Mouse (Mus musculus) cerebellum, adult 8-10 months (tissue): ENCODE results near the gene Afap1l2.

Experiments used
- DNase-seq: peaks from one replicate; pipeline ENCODE4 v3.0.0; 2022

The Afap1l2 gene

GRCm38 (mm10) chr19:56974159-56974558 lies 33.9 kb downstream of the Afap1l2 start:
- no peak for DNase-seq

GRCm38 (mm10) chr19:56972768-56973167 lies 35.3 kb downstream of the Afap1l2 start:
- no peak for DNase-seq

GRCm38 (mm10) chr19:56971347-56971746 lies 36.7 kb downstream of the Afap1l2 start:
- DNase-seq, result no peak

- no peak for DNase-seq
Measured at GRCm38 (mm10) chr19:56963876-56964275, 44.2 kb downstream of the Afap1l2 start.

- DNase-seq, result no peak
Measured at GRCm38 (mm10) chr19:56959601-56960000, 48.4 kb downstream of the Afap1l2 start.

- DNase-seq, result no peak
Measured at GRCm38 (mm10) chr19:56959057-56959456, 49.0 kb downstream of the Afap1l2 start.

GRCm38 (mm10) chr19:56958582-56959021 lies 49.4 kb downstream of the Afap1l2 start:
- no peak for DNase-seq

- DNase-seq, result no peak
Measured at GRCm38 (mm10) chr19:56958011-56958410, 50.0 kb downstream of the Afap1l2 start.

GRCm38 (mm10) chr19:56955568-56956513 lies 52.2 kb downstream of the Afap1l2 start:
- DNase-seq, result no peak

GRCm38 (mm10) chr19:56954857-56955256 lies 53.2 kb downstream of the Afap1l2 start:
- no peak for DNase-seq

GRCm38 (mm10) chr19:56953856-56954255 lies 54.2 kb downstream of the Afap1l2 start:
- no peak for DNase-seq

GRCm38 (mm10) chr19:56950818-56951217 lies 57.2 kb downstream of the Afap1l2 start:
- DNase-seq, result no peak

- DNase-seq, result no peak
Measured at GRCm38 (mm10) chr19:56949868-56950267, 58.2 kb downstream of the Afap1l2 start.

- DNase-seq, result no peak
Measured at GRCm38 (mm10) chr19:56947971-56948610, 59.9 kb downstream of the Afap1l2 start.

GRCm38 (mm10) chr19:56946727-56947126 lies 61.3 kb downstream of the Afap1l2 start:
- DNase-seq, result no peak

GRCm38 (mm10) chr19:56946277-56946676 lies 61.8 kb downstream of the Afap1l2 start:
- no peak for DNase-seq

- no peak for DNase-seq
Measured at GRCm38 (mm10) chr19:56945621-56946020, 62.4 kb downstream of the Afap1l2 start.

GRCm38 (mm10) chr19:56944826-56945225 lies 63.2 kb downstream of the Afap1l2 start:
- no peak for DNase-seq

GRCm38 (mm10) chr19:56944211-56944610 lies 63.8 kb downstream of the Afap1l2 start:
- no peak for DNase-seq

- DNase-seq, result no peak
Measured at GRCm38 (mm10) chr19:56942216-56942615, 65.8 kb downstream of the Afap1l2 start.

GRCm38 (mm10) chr19:56940507-56940906 lies 67.5 kb downstream of the Afap1l2 start:
- DNase-seq, result peak; percentile 59

GRCm38 (mm10) chr19:56939826-56940225 lies 68.2 kb downstream of the Afap1l2 start:
- DNase-seq, result no peak

GRCm38 (mm10) chr19:56937911-56938310 lies 70.1 kb downstream of the Afap1l2 start:
- no peak for DNase-seq

- no peak for DNase-seq
Measured at GRCm38 (mm10) chr19:56936253-56936652, 71.8 kb downstream of the Afap1l2 start.
